Mouse (Mus musculus) adrenal gland, postnatal 36 days (tissue): Measurements from ENCODE around the gene Cadps2. TPM values are rescaled to one million over a fixed set of nuclear protein-coding genes. Genes with fewer than 3 reads are reported as not detected.
A peak's percentile ranks its signal among the peaks of the same experiment; 100 is the strongest.

Experiments used
- DNase-seq, 2 experiments: peaks; one replicate each; pipeline ENCODE4 v3.0.0; 2021; ENCODE audit warnings: mixed read lengths in 1 of 2
- long read RNA-seq, 2 experiments: library from polyadenylated mRNA; stranded (forward); transcript quantifications; one replicate each; pipeline ENCODE4 v2.0.0; 2021; ENCODE audit warnings: borderline sequencing depth in 2 of 2
- total RNA-seq, 2 experiments: library from RNA; stranded (reverse); gene quantifications; 2 replicates each; pipeline ENCODE4 v1.2.3; 2021

Cadps2 gene
- 1 to 10 TPM; 1.8 to 9.1 TPM for total RNA-seq
- long read RNA-seq, experiment 1, partial matches to known transcripts = 0 of 2 reads
- long read RNA-seq, experiment 1, other reads (novel, unspliced or antisense) = 2 of 2 reads
- long read RNA-seq, experiment 2, partial matches to known transcripts = 0 of 1 reads
- long read RNA-seq, experiment 2, other reads (novel, unspliced or antisense) = 0 of 1 reads

DNA sequence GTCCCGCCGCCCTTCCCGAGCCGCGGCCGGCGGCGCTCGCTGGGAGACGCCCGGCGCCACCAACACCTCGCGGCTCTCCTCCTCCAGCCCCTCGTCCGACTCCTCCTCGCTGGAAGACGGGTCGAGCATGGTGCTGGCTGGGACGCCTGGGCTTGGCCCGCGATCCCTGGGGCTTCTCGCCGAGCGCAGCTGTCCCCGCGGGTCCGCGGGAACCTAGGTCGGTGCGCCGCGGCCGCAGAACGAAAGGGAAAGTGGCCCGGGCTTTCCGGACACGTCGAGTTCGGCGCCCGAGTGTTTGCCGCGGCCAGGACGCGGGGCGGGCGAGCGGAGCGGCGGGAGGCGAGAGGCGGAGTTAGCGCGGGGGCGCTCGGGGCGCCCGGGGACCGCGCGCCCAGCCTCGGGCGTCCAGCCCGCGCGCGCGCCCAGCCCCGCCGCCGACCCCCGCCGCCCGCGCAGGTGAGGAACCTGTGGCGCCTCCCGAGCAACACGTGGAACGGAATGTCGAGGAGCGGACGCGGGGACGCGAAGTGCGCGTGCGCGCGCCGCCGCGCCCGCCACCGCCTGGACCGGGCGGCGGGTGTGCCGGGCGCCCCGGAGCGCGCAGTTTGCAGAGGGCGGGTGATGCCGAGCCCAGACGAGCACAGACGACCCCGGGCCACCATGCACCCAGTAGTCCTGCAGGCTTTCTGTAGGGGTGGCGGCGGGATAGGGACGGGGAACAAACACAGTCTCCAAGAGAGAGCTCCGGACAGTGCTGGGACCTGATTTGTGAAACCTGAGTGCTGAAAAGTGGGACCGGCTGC lies at the start of gene Cadps2:
Cadps2 (minus strand) TSS at position 413 of the 803 bp plus-strand sequence.
- DNase-seq = peak; percentile 75 to 77

DNA sequence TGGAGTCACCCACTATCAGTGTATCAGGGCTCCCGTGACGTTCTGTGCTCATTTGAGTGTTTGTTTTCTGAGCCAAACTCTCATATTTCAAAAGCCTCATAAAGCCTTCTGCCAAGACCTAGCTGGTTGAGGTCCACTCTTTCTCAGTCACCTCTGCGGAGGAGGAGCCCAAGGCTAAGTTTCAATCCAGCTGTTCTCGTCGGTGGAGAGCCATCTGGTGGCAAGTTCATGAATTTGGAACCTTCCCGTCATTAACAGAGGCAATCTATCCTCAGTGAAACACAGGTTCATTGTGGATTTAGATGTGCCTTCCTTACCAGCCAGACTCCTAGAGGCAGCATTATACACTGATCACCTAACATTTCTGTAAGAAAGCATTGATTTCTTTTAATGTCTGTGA lies 47.2 kb upstream of the Cadps2 start:
- peak; percentile 54 to 55 for DNase-seq

DNA sequence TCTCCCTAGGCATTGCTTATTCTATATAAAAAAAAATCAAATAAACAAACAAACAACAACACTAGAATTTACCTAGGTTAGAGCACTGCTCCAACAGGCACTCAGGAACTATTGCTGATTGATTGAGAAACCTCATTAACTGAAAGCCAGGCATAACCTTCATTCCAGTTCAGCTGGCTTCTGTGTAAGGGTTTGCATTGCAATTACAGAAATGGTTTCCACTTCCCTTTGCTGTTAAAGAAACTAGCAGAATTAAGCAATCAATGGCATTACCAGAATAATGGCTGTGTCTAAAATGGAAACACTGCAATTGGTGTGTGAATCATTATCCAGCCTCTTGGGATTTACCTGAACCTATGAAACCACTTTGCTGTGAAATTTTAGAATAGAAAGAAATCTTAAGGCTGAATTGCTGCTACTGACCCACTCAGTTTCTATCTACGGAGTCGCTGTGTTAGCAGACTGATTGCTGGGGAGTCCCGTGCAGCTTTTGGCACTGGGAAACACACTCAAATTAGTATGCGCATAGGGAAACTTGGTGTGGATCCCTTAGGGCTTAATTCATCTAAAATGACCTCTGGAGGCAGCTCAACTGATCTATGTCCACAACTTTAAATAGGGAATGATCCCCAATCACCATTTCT lies 37.7 kb upstream of the Cadps2 start:
- DNase-seq = no peak

DNA sequence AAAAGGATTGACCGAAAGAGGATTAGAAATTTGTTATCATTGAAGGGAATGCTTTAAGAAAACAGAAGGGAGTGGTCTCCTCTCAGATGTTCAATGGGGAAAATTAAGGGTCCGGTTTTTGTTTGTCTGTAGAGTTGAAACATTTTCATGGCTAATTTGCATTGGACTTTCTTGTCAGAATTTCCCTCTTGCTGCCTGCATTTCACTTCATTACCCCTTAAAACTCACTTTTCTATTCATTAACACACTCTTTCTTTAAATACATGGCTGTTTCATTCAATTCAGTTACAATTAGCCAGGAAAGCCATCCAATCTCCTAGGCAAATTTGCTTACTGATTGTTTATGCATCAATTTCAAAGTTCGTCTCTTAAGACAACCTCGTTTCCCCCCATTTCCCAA lies 37.1 kb upstream of the Cadps2 start:
- DNase-seq = no peak

DNA sequence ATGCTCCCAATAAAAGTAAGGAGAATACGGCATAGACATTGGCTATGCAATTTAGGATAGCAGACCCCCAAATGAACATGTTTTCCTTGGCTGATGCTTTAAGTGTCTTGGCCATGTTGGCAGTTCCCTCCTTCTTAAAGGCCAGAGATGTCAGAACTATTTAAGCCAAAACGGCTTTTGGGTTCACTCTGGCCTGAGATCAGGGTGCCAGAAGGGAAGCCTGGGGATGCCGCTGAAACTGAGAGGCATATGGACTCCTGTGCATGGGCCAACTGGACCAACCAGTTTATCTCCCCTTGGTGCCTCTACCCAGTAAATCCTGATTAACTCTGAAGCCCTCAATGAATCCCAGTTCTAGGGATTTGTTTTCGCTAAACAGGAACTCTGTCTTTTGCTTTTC lies 34.6 kb upstream of the Cadps2 start:
- no peak for DNase-seq

DNA sequence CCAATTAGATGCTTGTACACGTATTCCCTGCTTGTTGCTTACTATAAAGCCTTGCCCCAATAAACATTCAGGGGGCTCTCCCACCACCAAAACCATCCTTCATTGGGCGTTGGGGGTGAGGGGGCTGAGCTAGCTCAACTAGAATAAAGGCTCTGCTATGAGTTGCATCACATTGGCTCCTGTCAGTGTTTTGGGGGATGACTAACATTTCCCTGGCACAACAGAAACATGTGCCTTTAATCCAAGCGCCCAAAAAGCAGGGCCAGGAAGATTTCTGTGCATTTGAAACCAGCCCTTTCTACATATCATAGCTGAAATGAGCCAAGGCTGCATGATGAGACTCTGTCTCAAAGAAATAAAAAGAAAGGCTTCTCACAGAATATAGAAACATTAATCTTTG lies 34.0 kb upstream of the Cadps2 start:
- no peak for DNase-seq

DNA sequence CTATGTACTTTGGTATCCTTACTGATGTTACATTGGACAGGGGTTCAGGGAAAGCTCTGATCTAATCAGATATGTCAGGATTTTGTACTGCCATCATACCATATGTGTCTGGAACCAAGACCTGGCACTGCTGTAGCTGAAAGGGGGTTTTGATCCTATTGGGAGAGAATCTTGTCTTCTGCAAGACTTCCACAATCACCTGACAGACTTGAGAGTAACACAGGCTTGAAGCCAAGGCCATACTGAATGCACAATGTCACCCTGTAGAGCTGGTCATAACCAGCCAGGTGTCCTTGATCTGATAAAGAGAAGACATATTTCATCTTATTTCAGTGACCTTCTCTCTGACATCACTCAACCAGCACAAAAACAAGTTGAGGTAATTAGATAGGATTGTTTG lies 30.8 kb upstream of the Cadps2 start:
- DNase-seq = peak in 1 of 2 experiments; percentile 8

DNA sequence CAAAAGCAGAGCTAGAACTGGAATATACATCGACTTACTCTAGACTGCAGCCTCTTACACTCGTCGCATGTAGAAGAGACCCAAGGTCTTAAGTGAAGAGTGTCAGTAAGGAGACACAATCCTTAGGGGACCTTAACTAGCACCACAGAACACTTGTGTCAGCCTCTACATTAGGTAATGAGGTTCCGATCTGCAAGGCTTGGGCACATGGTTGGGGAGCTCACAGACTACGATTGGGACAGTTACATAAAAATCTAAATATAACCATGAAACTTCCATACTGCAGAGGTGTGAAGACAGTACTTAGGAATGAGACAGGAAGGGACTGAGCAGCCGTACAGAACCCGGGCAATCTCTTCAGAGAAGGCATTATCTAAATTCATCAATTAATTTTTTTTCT lies 27.1 kb upstream of the Cadps2 start:
- no peak for DNase-seq

DNA sequence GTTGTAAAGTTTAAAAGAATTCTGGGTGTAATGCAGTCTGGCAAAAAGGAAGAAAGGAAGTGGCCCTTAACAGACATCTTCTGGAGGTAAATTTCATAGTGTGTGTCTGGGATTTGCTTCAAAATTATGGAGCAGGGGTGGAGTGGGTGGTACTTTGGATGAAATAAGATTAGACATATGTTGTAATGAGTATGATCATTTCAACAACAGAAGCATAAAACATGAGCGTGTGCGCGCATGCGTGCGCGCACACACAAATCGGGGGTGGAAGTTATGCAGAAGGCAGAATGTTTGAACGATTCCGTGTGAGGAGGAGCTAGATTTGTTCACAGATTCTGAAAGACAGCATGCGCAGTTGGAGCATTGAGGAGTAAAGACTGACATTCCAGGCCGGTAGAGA lies 14.2 kb upstream of the Cadps2 start:
- no peak for DNase-seq

DNA sequence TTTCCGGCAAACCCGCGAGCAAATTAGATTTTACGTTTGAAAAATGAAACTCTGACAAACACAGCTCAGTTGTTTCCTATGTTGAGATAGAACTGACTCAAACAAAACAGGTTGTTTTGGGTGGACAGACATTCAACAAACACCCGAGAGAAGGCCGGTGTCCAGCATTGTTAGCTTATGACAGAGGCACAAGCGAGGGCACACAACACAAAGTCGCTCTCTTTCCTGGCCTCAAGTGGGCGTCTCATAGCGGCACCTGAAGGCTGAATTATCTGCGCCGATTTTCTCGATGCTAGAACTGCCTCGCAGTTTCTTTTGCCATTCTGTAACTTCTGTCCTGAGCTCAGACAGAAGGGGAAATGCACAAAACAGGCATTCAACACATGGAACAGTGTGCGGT lies 780 bp upstream of the Cadps2 start:
- DNase-seq = peak; percentile 13 to 17

DNA sequence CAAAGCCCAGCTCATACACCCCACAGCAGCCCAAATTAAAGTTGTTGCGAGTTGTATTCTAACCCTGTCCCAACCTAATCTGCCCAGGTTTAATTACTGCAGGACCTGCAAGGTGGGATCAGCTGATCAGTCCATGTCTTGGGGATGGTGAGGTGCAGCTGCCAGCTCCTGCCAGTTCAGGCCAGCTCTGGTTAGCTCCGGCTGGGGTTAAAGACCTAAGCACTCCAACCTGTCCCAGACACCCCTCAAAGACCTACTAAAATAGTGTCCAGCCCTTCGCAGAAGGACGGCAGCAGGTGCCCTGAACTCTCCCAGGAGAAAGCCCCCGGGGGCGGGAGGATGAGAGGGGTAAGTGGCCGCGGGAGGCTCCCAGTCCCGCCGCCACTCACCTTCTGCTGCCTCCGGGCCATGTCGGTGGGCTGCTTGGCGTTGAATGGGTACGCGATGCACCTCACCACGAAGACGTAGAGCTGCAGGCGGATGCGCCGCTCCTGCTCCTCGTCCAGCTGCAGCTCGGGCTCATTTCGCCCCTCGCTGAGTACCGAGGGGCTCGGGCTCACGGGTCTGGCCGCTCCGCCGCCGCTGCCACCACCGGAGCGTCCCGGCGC lies 716 bp downstream of the Cadps2 start:
- DNase-seq = no peak

DNA sequence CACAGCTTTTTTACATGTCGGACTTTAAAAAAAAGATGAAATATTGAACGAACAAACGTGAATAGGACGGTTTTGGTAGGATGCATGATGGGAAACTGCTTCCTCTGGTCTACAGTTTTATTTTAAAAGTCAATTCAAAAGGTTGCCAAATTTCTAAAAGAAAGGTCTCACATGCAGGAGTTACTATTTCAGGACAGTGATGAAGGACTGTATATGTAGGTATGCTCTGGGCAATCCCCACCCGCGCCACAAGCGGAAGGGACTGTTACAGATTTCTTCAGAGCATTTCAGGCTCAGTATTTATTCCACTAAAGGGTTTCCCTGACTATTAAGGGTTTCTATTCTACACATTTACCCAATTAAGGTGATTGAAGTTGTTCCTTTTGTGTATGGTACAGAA lies 1.6 kb downstream of the Cadps2 start:
- DNase-seq = no peak

DNA sequence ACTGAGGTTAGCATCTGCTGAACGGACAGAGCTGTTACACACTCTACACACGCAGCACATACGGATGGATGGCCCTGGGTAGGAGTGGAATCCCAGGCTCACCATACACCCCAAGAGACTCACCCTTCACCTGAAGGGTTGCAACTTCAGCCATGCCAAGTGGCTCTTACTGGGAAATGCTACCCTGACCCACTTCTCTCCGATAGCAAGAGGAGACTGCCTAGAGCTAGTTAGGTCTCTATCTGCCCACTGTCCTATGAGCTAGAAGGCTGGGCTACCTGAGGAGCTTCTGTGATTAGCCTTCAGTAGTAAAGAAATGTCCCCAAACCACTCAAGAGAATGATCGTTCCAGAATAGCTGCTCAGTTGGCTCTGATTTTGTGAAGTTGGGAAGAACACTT lies 2.1 kb downstream of the Cadps2 start:
- no peak for DNase-seq

DNA sequence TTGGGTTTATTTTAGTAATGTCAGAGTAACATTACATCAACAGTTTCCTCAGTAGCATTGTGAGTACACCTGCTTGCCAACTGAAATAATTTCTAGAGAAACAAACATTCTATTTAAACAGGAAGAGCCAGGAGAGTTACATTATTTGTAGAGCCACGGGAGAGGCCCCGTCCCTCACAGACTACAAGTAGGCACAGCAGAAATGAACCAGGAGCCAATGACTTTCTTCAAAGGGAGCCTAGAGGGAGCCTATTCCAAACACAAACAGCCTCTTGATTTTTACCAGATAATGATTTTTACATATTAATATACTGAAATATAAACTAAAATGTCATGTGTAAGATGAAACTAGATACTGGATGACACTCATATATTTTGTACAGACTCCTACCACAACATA lies 2.5 kb downstream of the Cadps2 start:
- DNase-seq = no peak

DNA sequence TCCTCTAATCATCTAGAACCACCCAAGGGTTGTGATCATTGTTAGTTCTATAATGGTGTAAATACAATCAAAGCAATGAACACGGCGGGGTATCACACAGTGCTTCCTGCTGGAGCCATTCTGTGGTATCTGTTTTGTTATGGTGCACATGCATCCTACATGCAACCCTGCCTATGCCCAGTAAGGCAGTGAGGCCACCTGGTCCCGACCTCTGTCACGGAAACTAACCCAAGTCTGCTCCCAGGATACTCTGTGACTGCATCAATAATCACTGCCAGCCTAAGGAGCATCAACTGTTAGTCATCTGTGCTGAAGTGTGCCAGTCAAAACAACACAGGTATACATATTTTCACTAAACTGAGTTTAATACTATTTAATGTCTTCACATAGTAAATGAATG lies 3.7 kb downstream of the Cadps2 start:
- DNase-seq = no peak

DNA sequence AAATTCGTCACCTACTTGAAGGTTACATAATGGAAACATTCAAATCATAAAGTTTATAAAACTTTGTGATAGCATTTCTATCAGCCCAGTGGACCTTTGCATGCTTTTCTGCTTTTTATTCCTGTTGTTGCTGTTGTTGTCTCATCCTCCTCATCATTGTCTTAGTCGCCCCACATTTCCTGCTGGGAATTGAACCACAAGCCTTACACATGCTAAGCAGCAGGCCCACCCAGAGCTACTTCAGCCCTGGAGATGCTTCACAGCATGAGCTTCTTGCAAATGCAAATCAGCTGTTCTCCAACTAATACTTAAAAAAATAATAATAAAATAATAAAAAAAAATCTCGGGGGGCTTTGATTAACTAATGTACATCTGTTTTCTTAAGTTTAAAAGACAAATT lies 8.5 kb downstream of the Cadps2 start:
- DNase-seq = no peak

DNA sequence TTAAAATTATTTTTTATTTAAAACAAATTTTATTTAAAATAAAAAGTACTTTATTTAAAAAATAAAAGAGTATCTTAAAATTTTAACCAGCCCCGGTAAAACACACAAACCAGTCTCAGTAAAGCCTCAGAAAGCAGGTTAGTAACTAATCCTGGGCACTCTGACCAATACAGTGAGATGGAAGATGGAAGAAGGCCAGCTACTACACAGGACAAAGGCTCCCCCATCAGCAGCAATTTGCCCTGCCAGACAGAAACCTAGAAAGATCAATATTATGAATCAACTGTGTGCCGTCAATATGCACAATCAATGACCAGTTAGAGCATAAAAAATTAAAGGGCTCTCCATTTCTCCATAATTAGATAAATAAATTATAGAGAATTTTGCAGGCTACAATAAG lies 9.9 kb downstream of the Cadps2 start:
- no peak for DNase-seq

DNA sequence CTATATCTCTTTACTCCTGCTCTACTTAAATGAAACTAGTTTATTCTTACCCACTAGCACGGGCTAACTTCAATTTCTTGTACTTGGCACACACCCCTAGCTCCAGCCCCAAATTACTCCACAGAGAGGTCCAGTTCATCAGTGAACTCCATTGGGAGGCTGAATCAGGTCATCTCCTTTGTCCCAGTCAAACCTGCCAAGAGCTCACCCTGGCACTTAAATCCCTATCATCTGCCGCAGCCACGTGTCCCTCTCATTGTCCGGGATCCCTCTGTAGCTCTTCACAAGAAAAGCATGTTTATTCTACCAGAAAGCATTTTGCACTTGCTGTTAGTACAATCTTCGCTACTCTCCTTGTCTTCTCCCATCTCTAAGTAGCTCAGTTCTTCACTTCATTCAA lies 17.4 kb downstream of the Cadps2 start:
- no peak for DNase-seq

DNA sequence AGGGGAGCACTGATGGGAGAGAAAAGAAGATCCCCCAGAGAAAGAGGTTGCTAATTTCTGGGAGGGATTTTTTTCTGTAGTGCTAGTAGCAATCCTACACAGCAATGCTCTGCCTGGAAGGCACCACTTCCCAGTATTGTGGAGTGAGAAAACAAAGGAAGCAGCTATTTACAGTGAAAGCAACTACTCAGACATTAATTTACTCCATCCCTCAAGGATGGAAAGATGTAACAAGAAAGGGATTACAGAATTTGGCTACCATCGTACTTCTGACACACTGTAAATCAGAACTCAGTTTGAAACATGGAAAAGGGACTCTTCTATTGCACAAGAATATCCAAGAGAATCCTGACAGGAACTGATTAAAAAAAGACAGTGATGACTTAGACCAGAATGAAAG lies 29.1 kb downstream of the Cadps2 start:
- no peak for DNase-seq

DNA sequence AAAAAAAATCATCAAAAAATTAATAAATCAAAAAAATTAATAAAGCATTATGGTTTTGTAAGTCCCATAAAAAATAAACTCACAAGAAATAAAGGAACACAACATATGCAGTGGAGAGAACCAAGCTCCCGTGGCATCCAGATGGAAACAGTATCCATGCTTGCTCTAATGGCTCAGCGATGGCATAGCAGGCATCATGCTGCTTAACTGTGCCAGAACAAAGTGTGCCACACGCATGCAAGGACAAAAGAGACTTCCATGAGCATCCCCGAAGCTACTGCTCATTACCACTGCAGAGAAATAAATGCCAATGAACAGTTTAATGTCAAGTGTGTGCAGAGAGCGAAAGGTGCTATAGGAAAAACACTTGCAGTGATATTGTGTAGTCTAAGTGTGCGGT lies 29.9 kb downstream of the Cadps2 start:
- no peak for DNase-seq

DNA sequence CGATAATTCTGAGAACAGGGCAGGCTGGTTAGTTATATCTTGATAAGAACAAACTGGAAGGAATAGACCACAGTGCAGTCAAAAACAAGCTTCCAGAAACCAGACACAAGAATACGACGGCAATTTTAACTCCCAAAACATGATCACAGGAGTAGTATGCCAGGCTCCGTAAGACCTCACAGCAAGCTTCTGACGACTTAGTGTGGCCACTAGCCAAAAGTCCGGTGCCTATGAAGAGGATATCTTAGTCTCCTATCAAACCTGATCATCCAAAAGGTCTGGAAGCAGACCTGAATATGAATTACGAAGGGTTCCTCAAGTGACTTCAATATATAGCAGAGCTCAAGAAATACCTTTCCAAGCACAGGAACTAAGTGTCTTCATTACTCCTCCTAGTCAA lies 33.9 kb downstream of the Cadps2 start:
- no peak for DNase-seq

DNA sequence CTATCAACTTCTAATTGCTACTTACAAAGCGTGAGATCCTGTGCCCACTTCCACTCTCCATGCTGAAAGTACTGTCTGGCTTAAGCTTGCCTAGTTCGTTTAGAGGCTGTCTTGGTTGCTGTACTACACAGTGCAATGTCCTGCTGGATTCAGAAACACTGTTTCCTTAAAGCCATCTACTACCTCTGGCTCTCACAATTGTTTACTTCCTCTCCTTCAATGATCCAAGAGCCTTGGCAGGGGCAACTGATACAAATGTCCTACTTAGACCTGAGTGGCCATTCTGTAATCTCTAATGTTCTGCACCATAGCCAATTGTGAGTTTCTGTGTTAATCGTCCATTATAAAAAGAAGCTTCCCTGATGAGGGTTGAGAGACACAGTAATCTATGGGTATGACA lies 47.4 kb downstream of the Cadps2 start:
- no peak for DNase-seq

DNA sequence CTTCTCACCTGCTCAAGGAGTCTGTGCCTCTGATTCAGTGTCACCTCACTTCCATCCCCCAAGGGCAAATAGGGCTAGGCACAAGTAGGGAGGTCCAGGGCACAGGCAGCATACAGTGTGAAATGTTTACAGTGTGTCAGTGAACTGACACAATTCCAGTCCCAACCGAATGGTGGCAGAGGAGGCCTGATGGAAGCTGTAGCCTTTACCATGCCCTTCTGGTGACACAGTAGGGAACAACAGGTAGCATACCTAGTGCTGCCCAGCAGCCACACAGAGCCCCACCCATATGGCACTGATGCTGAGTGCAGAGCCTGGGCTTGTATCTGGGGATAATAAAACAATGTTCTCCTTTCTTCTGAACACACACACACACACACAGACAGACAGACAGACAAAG lies 61.6 kb downstream of the Cadps2 start:
- no peak for DNase-seq
